Mouse (Mus musculus) kidney, postnatal 0 days (tissue): Measurements from ENCODE around the gene Fam162a. TPM values are rescaled to one million over a fixed set of nuclear protein-coding genes. Genes with fewer than 3 reads are reported as not detected.

ENCODE experiments used
- ATAC-seq: fragments of 200-750 bp; cut with Nextera tagmentation; replicated peaks from 2 replicates; pipeline ENCODE4 v1.8.0; 2017; ENCODE audit warnings: low read depth, moderate number of reproducible peaks, moderate TSS enrichment, moderate library complexity; ENCODE audit not compliant: low FRiP score
- DNase-seq: peaks from one replicate; pipeline ENCODE4 v3.0.0-alpha.2; 2016; ENCODE audit warnings: low spot score
- H3K27ac ChIP-seq: fragments of 300-500 bp; sonication (generic); 2 replicates; pipeline ENCODE4 v1.5.1; 2014; ENCODE audit warnings: mild to moderate bottlenecking
- H3K27me3 ChIP-seq: fragments of 300-500 bp; sonication (generic); 2 replicates; pipeline ENCODE4 v1.6.1; 2014; ENCODE audit warnings: low read length, mixed read lengths; ENCODE audit not compliant: insufficient read depth
- H3K36me3 ChIP-seq: fragments of 300-500 bp; sonication (generic); 2 replicates; pipeline ENCODE4 v1.6.1; 2014; ENCODE audit warnings: low read length, mixed read lengths; ENCODE audit not compliant: insufficient read depth
- H3K4me1 ChIP-seq: fragments of 300-500 bp; sonication (generic); replicated peaks from 2 replicates; pipeline ENCODE4 v1.6.1; 2014; ENCODE audit warnings: antibody characterized with exemption, low read length, mixed read lengths; ENCODE audit not compliant: insufficient read depth
- H3K4me2 ChIP-seq: fragments of 300-500 bp; sonication (generic); 2 replicates; pipeline ENCODE4 v1.6.1; 2014; ENCODE audit warnings: mild to moderate bottlenecking, low read length, moderate library complexity, mixed read lengths
- H3K4me3 ChIP-seq: fragments of 300-500 bp; sonication (generic); replicated peaks from 2 replicates; pipeline ENCODE4 v1.5.1; 2014; ENCODE audit warnings: low read depth, low read length
- H3K9ac ChIP-seq: fragments of 300-500 bp; sonication (generic); 2 replicates; pipeline ENCODE4 v1.6.1; 2014; ENCODE audit warnings: low read depth, low read length
- H3K9me3 ChIP-seq: fragments of 300-500 bp; sonication (generic); replicated peaks from 2 replicates; pipeline ENCODE4 v1.6.1; 2016; ENCODE audit warnings: low read length, inconsistent platforms, mixed read lengths
- CTCF ChIP-seq: IDR thresholded peaks from 2 replicates; pipeline ENCODE4 v1.5.1; 2016; ENCODE audit warnings: antibody characterized with exemption, low read depth, mild to moderate bottlenecking, moderate library complexity
- WGBS: fragments of 180-500 bp; shearing (Covaris S2); extraction: QIAGEN DNeasy Blood & Tissue Kit; methylation state at CpG from one replicate; pipeline ENCODE4 v1.1.7; 2014; 5-methylcytosine and 5-hydroxymethylcytosine counted together
- polyA plus RNA-seq: library from polyadenylated mRNA; unstranded; fragments of >200 nt; fragmentation: Nextera tagmentation; extraction: Ambion mirVana; gene quantifications from 2 replicates; pipeline ENCODE4 v1.2.1, GENCODE M21; 2015

Gene Fam162a
- polyA plus RNA-seq, 1 experiment from 2014 or later: 409 TPM

DNA sequence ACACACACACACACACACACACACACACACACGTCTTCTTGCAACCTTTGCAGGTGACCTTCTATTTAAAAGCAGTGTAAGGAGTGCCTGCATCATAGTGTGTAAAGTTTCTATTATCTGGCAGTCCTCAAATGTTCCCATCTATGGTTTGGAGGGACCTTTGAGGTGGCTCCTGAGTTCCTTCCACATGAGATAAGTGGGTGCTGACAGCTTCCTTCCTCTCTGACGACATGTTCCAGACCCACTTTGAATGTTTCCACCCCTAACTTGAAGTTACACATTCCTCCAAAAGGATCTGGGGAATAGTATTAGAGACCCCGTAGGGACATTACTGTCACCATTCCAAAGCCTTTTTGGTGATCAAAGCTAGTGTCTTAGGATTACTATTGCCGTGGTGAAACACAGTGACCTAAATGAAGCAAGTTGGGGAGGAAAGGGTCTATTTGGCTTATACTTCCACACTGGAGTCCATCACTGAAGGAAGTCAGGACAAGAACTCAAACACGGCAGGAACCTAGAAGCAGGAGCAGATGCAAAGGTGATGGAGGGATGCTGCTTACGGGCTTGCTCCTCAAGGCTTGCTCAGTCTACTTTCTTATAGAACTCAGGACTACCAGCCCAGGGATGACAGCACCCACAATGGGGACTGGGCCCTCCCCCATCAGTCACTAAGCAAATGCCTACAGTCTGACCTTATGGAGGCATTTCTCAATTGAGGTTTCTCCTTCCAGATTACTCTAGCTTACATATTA, 17.7 kb downstream of the Fam162a start:
- Histone ChIP-seq H3K36me3 (peaks cover 29% of the 10 kb centered on the region), H3K9ac (no peak overlapping the region), H3K27ac (no peak overlapping the region), H3K4me3 (no peak overlapping the region), H3K9me3 (no peaks in the 10 kb centered on the region), H3K4me2 (no peak overlapping the region), H3K4me1 (no peaks in the 10 kb centered on the region), H3K27me3 (no peaks in the 10 kb centered on the region)
- DNase-seq (no peak), ATAC-seq (no peak)
- WGBS: 84% methylated on average over 6 of the region's 6 CpGs
- TF ChIP-seq CTCF: no peak

DNA sequence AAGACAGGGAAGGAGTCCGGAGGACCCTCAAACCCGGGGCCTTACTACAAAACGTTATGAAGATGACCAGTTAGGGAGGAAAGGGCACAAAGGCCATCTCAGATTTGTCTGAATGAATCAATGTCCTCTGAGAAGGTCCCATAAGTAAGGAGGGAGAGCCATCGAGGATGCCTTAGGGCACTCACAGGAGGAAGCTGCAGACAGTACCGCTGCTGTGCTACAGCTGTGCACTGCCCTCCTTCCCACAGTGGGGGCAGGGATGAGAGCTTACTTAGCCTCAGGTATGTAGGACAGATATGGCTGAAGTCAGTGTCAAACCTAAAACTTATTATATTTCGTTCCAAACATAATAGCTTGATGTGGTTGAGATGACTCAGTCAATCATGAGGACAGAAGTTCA, 19.9 kb downstream of the Fam162a start:
- H3K4me3 ChIP-seq: no peak overlapping the region
- WGBS: 91% methylated on average over 6 of the region's 6 CpGs
- no peaks in the 10 kb centered on the region for H3K4me1 ChIP-seq
- no peak overlapping the region for H3K9ac ChIP-seq
- H3K27me3 ChIP-seq: no peaks in the 10 kb centered on the region
- H3K27ac ChIP-seq: no peak overlapping the region
- no peaks in the 10 kb centered on the region for H3K9me3 ChIP-seq
- ATAC-seq (no peak), DNase-seq (no peak)
- no peak overlapping the region for H3K4me2 ChIP-seq
- H3K36me3 ChIP-seq: peaks cover 46% of the 10 kb centered on the region
- TF ChIP-seq CTCF: no peak

DNA sequence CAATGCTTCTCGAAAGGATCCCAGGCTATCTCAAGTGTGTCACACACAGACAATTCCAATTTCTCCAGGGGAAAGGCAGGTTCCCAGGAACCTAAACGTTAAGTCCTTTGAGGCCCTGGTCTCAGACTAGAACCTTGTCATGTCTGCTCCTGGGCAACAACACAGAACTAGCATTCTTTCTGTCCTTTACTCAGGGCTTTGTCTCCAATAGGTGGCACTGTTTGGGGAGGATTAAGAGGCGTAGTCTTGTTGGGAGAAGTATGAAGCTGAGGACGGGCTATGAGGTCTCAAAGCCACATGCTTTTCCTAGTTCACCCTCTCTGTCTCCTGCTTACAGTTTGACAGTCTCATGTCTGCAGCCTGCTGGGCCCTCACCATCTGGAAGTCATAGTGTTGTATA, 23.9 kb downstream of the Fam162a start:
- Histone ChIP-seq H3K9me3 (no peaks in the 10 kb centered on the region), H3K9ac (no peak overlapping the region), H3K36me3 (peaks cover 71% of the 10 kb centered on the region), H3K4me1 (peaks cover under 1% of the 10 kb centered on the region; the same call in 1 of the 2 replicates), H3K4me2 (no peak overlapping the region), H3K4me3 (no peak overlapping the region), H3K27ac (no peak overlapping the region), H3K27me3 (no peaks in the 10 kb centered on the region)
- DNase-seq: no peak
- 90% methylated on average over 4 of the region's 4 CpGs for WGBS
- ATAC-seq: no peak
- TF ChIP-seq CTCF: peak; percentile 21; the same call in 1 of the 2 replicates

DNA sequence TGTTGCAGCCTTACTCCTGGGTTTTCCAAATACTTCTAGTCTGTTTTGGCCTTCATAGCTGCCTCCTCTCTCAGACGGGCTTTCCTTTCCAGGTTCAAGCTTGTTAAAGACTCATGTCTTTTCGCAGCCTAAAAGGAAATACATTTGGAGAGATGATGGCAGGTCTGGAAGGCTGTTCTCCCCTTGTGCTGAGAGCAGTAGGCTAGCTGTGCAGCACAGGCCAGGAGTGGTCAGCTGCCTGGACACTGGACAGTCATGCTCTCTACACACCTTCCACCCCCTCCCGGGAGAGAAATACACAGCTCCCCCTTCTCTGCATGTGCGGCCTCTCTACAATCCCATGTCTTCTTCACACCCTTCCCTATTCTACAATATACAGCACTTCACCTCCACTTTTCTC, 27.4 kb downstream of the Fam162a start:
- no peak for ATAC-seq
- Histone ChIP-seq H3K36me3 (peaks cover 45% of the 10 kb centered on the region), H3K4me1 (peaks cover 11% of the 10 kb centered on the region), H3K27ac (no peak overlapping the region), H3K4me3 (no peak overlapping the region), H3K4me2 (no peak overlapping the region), H3K9me3 (no peaks in the 10 kb centered on the region), H3K9ac (no peak overlapping the region), H3K27me3 (no peaks in the 10 kb centered on the region)
- DNase-seq: no peak
- WGBS: 87% methylated on average over 4 of the region's 4 CpGs
- TF ChIP-seq CTCF: no peak

DNA sequence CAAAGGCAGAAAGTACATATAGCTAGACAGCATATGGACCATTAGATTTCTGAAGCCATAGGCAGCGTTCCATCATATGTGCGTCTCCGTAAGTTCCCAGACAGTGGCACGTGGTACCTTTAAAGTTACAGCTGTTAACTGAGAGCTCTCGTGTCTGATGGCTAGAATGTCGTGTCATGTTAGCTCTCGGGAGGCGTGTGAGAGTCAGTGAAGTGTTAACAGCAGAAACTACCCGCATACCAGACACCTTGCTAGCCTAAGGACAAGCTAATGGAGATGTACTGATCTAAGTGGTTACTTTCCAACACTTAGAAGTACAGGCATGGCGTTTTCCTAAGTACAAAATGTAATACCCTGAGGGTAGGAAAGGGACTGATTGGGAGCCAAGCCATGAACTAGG, 28.3 kb downstream of the Fam162a start:
- no peak for TF ChIP-seq CTCF
- Histone ChIP-seq H3K27me3 (no peaks in the 10 kb centered on the region), H3K9ac (no peak overlapping the region), H3K9me3 (no peaks in the 10 kb centered on the region), H3K27ac (no peak overlapping the region), H3K4me2 (no peak overlapping the region), H3K36me3 (peaks cover 36% of the 10 kb centered on the region), H3K4me1 (peaks cover 11% of the 10 kb centered on the region), H3K4me3 (no peak overlapping the region)
- DNase-seq: no peak
- 57% methylated on average over 10 of the region's 10 CpGs for WGBS
- ATAC-seq: no peak

DNA sequence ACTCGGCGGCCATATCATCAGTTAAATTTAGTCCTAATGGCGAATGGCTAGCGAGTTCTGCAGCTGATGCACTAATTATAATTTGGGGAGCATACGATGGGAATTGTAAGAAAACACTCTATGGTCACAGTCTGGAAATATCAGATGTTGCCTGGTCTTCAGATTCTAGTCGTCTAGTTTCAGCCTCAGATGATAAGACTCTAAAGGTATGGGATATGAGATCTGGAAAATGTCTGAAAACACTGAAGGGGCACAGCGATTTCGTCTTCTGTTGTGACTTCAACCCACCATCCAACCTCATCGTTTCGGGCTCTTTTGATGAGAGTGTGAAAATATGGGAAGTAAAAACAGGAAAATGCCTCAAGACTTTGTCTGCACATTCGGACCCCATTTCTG, 29.8 kb downstream of the Fam162a start:
- Histone ChIP-seq H3K9ac (peak overlapping the region; percentile 76), H3K9me3 (no peaks in the 10 kb centered on the region), H3K27ac (peak overlapping the region; percentile 87), H3K4me3 (peak overlapping the region; percentile 75), H3K27me3 (no peaks in the 10 kb centered on the region), H3K4me2 (peak overlapping the region; percentile 83), H3K36me3 (peaks cover 30% of the 10 kb centered on the region), H3K4me1 (peaks cover 11% of the 10 kb centered on the region)
- 21% methylated on average over 11 of the region's 11 CpGs for WGBS
- ATAC-seq (0 out of 2 replicates have a peak, but pooled peaks have one; percentile 2), DNase-seq (no peak)
- TF ChIP-seq CTCF: no peak
